Mouse (Mus musculus): ENCODE measurements around the gene Axdnd1. TPM values are rescaled to one million over a fixed set of nuclear protein-coding genes. Genes with fewer than 3 reads are reported as not detected.

Axdnd1 gene
- polyA plus RNA-seq, 1 experiment from 2014 or later: 0.43 TPM

- WGBS: 84% methylated on average over 7 of the region's 7 CpGs
- DNase-seq (ENCODE audit: low spot score): no peak
Measured at GRCm38 (mm10) chr1:156449089-156449488, 28.1 kb upstream of the Axdnd1 start.

GRCm38 (mm10) chr1:156445049-156445448 is 24.1 kb upstream of the Axdnd1 start:
- Histone ChIP-seq H3K27me3 (ENCODE audit: control insufficient read depth, insufficient read depth, low read length) (no peaks in the 10 kb centered on the region), H3K4me3 (ENCODE audit: low read depth, low read length) (no peak overlapping the region), H3K9me3 (ENCODE audit: control insufficient read depth, low read length) (no peaks in the 10 kb centered on the region), H3K9ac (ENCODE audit: low read length) (no peak overlapping the region), H3K4me2 (ENCODE audit: low read depth, low read length, severe bottlenecking) (no peak overlapping the region), H3K36me3 (ENCODE audit: control insufficient read depth, insufficient read depth, low read length) (no peaks in the 10 kb centered on the region; the same call in 1 of the 2 replicates), H3K27ac (ENCODE audit: low read depth, low read length) (no peak overlapping the region), H3K4me1 (replicated peaks; ENCODE audit: control insufficient read depth, insufficient read depth, low read length) (no peaks in the 10 kb centered on the region)
- 87% methylated on average over 1 of the region's 1 CpGs for WGBS
- DNase-seq (ENCODE audit: low spot score) (no peak), ATAC-seq (replicated peaks; ENCODE audit: low FRiP score) (no peak)

More at GRCm38 (mm10) chr1:156449089-156449488, 28.1 kb upstream of the Axdnd1 start:
- Histone ChIP-seq H3K36me3 (ENCODE audit: control insufficient read depth, insufficient read depth, low read length) (no peaks in the 10 kb centered on the region), H3K4me1 (replicated peaks; ENCODE audit: control insufficient read depth, insufficient read depth, low read length) (0 out of 2 replicates have a peak, but pooled peaks cover 2% of the 10 kb centered on the region), H3K9me3 (ENCODE audit: control insufficient read depth, low read length) (no peaks in the 10 kb centered on the region), H3K27me3 (ENCODE audit: control insufficient read depth, insufficient read depth, low read length) (no peaks in the 10 kb centered on the region), H3K4me2 (ENCODE audit: low read depth, low read length, severe bottlenecking) (no peak overlapping the region), H3K4me3 (ENCODE audit: low read depth, low read length) (no peak overlapping the region), H3K27ac (ENCODE audit: low read depth, low read length) (no peak overlapping the region), H3K9ac (ENCODE audit: low read length) (no peak overlapping the region)
- no peak for ATAC-seq (replicated peaks; ENCODE audit: low FRiP score)

- no peak overlapping the region for H3K27ac ChIP-seq (ENCODE audit: low read depth, low read length)
- H3K4me1 ChIP-seq (replicated peaks; ENCODE audit: control insufficient read depth, insufficient read depth, low read length): no peaks in the 10 kb centered on the region
- no peak for DNase-seq (ENCODE audit: low spot score)
- no peaks in the 10 kb centered on the region for H3K27me3 ChIP-seq (ENCODE audit: control insufficient read depth, insufficient read depth, low read length)
- ATAC-seq (replicated peaks; ENCODE audit: low FRiP score): no peak
- no peak overlapping the region for H3K4me2 ChIP-seq (ENCODE audit: low read depth, low read length, severe bottlenecking)
- 89% methylated on average over 6 of the region's 6 CpGs for WGBS
- no peaks in the 10 kb centered on the region for H3K9me3 ChIP-seq (ENCODE audit: control insufficient read depth, low read length)
- no peak overlapping the region for H3K4me3 ChIP-seq (ENCODE audit: low read depth, low read length)
- no peak overlapping the region for H3K9ac ChIP-seq (ENCODE audit: low read length)
- H3K36me3 ChIP-seq (ENCODE audit: control insufficient read depth, insufficient read depth, low read length): no peaks in the 10 kb centered on the region; the same call in 1 of the 2 replicates
Measured at GRCm38 (mm10) chr1:156442776-156443175, 21.8 kb upstream of the Axdnd1 start.

GRCm38 (mm10) chr1:156442266-156442665 is 21.3 kb upstream of the Axdnd1 start:
- no peak overlapping the region for H3K27ac ChIP-seq (ENCODE audit: low read depth, low read length)
- no peaks in the 10 kb centered on the region for H3K27me3 ChIP-seq (ENCODE audit: control insufficient read depth, insufficient read depth, low read length)
- WGBS: 93% methylated on average over 12 of the region's 12 CpGs
- no peaks in the 10 kb centered on the region; the same call in 1 of the 2 replicates for H3K36me3 ChIP-seq (ENCODE audit: control insufficient read depth, insufficient read depth, low read length)
- no peak for ATAC-seq (replicated peaks; ENCODE audit: low FRiP score)
- H3K9ac ChIP-seq (ENCODE audit: low read length): no peak overlapping the region
- no peak overlapping the region for H3K4me3 ChIP-seq (ENCODE audit: low read depth, low read length)
- DNase-seq (ENCODE audit: low spot score): no peak
- no peaks in the 10 kb centered on the region for H3K4me1 ChIP-seq (replicated peaks; ENCODE audit: control insufficient read depth, insufficient read depth, low read length)
- no peak overlapping the region for H3K4me2 ChIP-seq (ENCODE audit: low read depth, low read length, severe bottlenecking)
- no peaks in the 10 kb centered on the region for H3K9me3 ChIP-seq (ENCODE audit: control insufficient read depth, low read length)

- H3K27me3 ChIP-seq (ENCODE audit: control insufficient read depth, insufficient read depth, low read length): no peaks in the 10 kb centered on the region
- no peak overlapping the region for H3K4me3 ChIP-seq (ENCODE audit: low read depth, low read length)
- H3K4me1 ChIP-seq (replicated peaks; ENCODE audit: control insufficient read depth, insufficient read depth, low read length): no peaks in the 10 kb centered on the region
- H3K9me3 ChIP-seq (ENCODE audit: control insufficient read depth, low read length): no peaks in the 10 kb centered on the region
- WGBS: 92% methylated on average over 5 of the region's 5 CpGs
- H3K9ac ChIP-seq (ENCODE audit: low read length): no peak overlapping the region
- no peak for DNase-seq (ENCODE audit: low spot score)
- peaks cover 3% of the 10 kb centered on the region for H3K36me3 ChIP-seq (ENCODE audit: control insufficient read depth, insufficient read depth, low read length)
- no peak overlapping the region for H3K27ac ChIP-seq (ENCODE audit: low read depth, low read length)
- no peak overlapping the region for H3K4me2 ChIP-seq (ENCODE audit: low read depth, low read length, severe bottlenecking)
- no peak for ATAC-seq (replicated peaks; ENCODE audit: low FRiP score)
Measured at GRCm38 (mm10) chr1:156437726-156438125, 16.8 kb upstream of the Axdnd1 start.

DNA sequence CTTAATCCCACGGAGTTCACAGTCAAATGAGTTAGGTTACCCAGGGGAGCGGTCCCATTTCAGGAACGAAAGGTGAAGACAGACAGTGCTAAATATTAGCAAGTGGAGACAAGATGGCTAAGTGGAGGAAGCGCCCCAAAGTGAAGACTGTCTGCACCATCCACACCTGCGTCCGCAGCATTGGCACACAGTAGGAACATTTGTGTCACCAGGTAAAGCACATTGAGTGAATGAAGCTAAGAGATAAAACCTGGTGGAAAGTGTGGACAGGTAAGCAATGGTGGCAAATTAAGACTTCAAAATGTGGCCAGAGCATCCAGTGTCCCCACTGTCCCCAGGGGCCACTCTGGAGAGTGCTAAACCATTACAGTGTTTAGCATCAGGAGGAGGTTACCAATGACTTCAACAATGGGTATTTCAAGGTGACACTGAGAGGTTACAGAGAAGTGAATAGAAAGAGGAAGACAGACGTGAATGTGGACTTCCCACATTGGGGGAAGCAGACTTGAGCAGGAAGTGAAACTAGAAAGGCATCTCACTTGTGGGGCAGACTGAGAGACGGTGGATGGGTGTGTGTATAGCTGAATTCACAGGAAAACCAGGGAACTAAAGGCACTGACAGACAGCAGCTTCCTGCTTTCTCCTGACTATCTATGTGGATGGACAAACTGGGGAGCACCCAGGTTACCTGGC is 16.2 kb upstream of the Axdnd1 start:
- ATAC-seq (replicated peaks; ENCODE audit: low FRiP score): no peak
- Histone ChIP-seq H3K27ac (ENCODE audit: low read depth, low read length) (no peak overlapping the region), H3K27me3 (ENCODE audit: control insufficient read depth, insufficient read depth, low read length) (no peaks in the 10 kb centered on the region), H3K36me3 (ENCODE audit: control insufficient read depth, insufficient read depth, low read length) (peaks cover 3% of the 10 kb centered on the region), H3K4me2 (ENCODE audit: low read depth, low read length, severe bottlenecking) (no peak overlapping the region), H3K9me3 (ENCODE audit: control insufficient read depth, low read length) (no peaks in the 10 kb centered on the region), H3K9ac (ENCODE audit: low read length) (no peak overlapping the region), H3K4me3 (ENCODE audit: low read depth, low read length) (no peak overlapping the region), H3K4me1 (replicated peaks; ENCODE audit: control insufficient read depth, insufficient read depth, low read length) (no peaks in the 10 kb centered on the region)
- 94% methylated on average over 8 of the region's 8 CpGs for WGBS
- no peak for DNase-seq (ENCODE audit: low spot score)

DNA sequence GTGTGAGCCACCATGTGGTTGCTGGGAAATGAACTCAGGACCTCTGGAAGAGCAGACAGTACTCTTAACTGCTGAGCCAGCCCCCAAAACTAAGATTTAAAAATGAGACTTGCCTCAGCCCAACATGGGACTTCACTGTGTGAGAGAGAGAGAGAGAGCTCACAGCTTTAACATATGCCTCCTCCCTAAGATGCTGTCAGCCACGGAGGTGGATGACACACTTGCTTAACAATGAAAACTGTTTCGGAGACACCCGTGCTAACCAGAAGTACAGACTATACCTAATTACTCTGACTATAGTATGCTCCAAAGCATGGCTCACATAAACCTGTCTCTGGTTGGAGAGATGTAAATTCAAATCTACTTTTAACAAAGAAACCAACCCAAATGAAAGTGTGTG is 12.5 kb upstream of the Axdnd1 start:
- WGBS: 92% methylated on average over 3 of the region's 3 CpGs
- no peak overlapping the region for H3K4me2 ChIP-seq (ENCODE audit: low read depth, low read length, severe bottlenecking)
- ATAC-seq (replicated peaks; ENCODE audit: low FRiP score): no peak
- no peak for DNase-seq (ENCODE audit: low spot score)
- H3K9ac ChIP-seq (ENCODE audit: low read length): no peak overlapping the region
- no peaks in the 10 kb centered on the region for H3K27me3 ChIP-seq (ENCODE audit: control insufficient read depth, insufficient read depth, low read length)
- H3K9me3 ChIP-seq (ENCODE audit: control insufficient read depth, low read length): no peaks in the 10 kb centered on the region
- peaks cover 3% of the 10 kb centered on the region for H3K36me3 ChIP-seq (ENCODE audit: control insufficient read depth, insufficient read depth, low read length)
- no peak overlapping the region for H3K27ac ChIP-seq (ENCODE audit: low read depth, low read length)
- no peaks in the 10 kb centered on the region for H3K4me1 ChIP-seq (replicated peaks; ENCODE audit: control insufficient read depth, insufficient read depth, low read length)
- H3K4me3 ChIP-seq (ENCODE audit: low read depth, low read length): no peak overlapping the region

DNA sequence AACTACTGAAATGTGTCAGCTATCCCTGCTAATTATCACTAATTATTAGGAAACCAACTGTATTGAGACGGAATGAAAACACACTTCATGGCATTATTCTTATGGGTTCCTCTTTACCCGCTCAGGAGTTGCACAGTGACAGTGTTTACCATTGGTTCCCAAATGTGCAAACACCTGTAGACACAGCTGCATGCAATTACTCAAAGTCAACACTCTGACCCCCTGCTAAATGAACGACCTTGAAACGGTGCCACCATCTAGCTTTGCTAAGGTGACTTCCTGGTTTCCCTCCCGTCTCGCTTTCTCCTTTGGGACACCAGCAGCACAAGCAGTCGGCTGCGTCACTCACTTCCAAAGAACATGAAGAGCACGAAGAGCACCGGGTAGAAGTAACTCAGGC is 11.5 kb upstream of the Axdnd1 start:
- no peak for DNase-seq (ENCODE audit: low spot score)
- WGBS: 88% methylated on average over 10 of the region's 10 CpGs
- no peaks in the 10 kb centered on the region for H3K9me3 ChIP-seq (ENCODE audit: control insufficient read depth, low read length)
- H3K9ac ChIP-seq (ENCODE audit: low read length): no peak overlapping the region
- no peak overlapping the region for H3K27ac ChIP-seq (ENCODE audit: low read depth, low read length)
- H3K4me3 ChIP-seq (ENCODE audit: low read depth, low read length): no peak overlapping the region
- no peak for ATAC-seq (replicated peaks; ENCODE audit: low FRiP score)
- no peaks in the 10 kb centered on the region for H3K27me3 ChIP-seq (ENCODE audit: control insufficient read depth, insufficient read depth, low read length)
- no peak overlapping the region for H3K4me2 ChIP-seq (ENCODE audit: low read depth, low read length, severe bottlenecking)
- no peaks in the 10 kb centered on the region for H3K4me1 ChIP-seq (replicated peaks; ENCODE audit: control insufficient read depth, insufficient read depth, low read length)
- H3K36me3 ChIP-seq (ENCODE audit: control insufficient read depth, insufficient read depth, low read length): peaks cover 3% of the 10 kb centered on the region

DNA sequence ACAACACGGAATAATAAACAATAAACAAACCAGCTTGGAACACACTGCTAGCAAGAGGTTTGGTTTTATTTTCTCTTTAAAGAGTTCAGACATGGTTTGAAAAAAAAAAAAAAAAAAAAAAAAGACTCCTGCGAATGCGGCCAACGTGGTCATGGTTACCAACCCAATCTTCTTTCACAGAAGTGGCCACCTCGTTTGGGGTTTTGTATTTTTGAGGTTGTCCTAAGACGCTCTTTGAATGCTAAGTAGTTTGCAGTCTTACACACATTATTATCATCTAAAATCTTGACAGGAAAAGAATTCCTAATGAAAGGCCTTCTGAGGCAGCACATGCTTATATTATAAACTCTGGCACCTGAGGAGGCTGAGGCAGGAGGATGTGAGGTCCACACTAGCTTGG is 7.5 kb upstream of the Axdnd1 start:
- Histone ChIP-seq H3K4me2 (ENCODE audit: low read depth, low read length, severe bottlenecking) (no peak overlapping the region), H3K9ac (ENCODE audit: low read length) (no peak overlapping the region), H3K36me3 (ENCODE audit: control insufficient read depth, insufficient read depth, low read length) (no peaks in the 10 kb centered on the region; the same call in 1 of the 2 replicates), H3K27ac (ENCODE audit: low read depth, low read length) (no peak overlapping the region), H3K27me3 (ENCODE audit: control insufficient read depth, insufficient read depth, low read length) (no peaks in the 10 kb centered on the region), H3K4me1 (replicated peaks; ENCODE audit: control insufficient read depth, insufficient read depth, low read length) (no peaks in the 10 kb centered on the region), H3K9me3 (ENCODE audit: control insufficient read depth, low read length) (no peaks in the 10 kb centered on the region), H3K4me3 (ENCODE audit: low read depth, low read length) (no peak overlapping the region)
- 86% methylated on average over 6 of the region's 6 CpGs for WGBS
- ATAC-seq (replicated peaks; ENCODE audit: low FRiP score) (no peak), DNase-seq (ENCODE audit: low spot score) (no peak)
